Mouse (Mus musculus): Measurements from ENCODE around the gene 3110040N11Rik. TPM values are rescaled to one million over a fixed set of nuclear protein-coding genes. Genes with fewer than 3 reads are reported as not detected.
"Not testable (repeated sequence)": the region's sequence is repeated elsewhere in the genome, so short reads cannot be mapped to it uniquely, and the experiment has no call there.

3110040N11Rik gene
- total RNA-seq (2021): 10 to 100 TPM; 30.6 to 33.1 TPM

DNA sequence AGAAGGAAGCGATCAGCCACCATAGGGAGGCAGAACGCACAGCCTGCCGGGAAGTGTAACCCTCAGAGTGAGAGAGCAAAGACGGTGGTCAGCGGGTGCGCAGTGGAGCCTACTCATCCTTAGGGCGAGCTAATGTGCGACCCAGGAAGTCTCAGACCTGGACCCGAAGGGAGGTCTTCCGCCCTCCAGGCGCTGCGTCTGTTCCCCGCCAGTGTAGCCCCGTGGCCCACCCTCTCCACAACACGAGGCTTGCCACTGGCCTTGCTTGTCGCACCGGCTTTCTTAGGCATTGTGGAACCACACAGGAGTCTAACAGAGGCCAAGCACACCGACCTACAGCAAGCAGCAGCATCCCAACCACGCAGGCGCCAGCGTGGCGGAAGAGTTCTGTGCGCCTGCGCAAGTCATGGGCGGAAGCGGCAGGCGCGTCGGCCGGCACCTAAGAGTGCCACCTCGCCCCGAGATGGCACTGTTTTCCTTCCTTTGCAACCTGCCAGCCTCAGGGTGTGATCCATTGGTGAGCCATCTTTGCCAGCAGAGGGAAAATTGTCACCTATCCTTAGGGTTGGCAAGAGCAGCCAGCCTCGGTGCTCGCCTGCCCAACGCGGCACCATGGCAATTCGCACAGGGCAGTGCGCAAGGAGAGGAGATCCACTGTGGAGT is at the start of gene 3110040N11Rik:
TSS of gene 3110040N11Rik (minus strand) at position 384 of the 663 bp plus-strand sequence.
- peak; percentile 74 to 83 for DNase-seq (ENCODE audit: extremely low spot score in 1 of 2, low spot score in 1 of 2)

DNA sequence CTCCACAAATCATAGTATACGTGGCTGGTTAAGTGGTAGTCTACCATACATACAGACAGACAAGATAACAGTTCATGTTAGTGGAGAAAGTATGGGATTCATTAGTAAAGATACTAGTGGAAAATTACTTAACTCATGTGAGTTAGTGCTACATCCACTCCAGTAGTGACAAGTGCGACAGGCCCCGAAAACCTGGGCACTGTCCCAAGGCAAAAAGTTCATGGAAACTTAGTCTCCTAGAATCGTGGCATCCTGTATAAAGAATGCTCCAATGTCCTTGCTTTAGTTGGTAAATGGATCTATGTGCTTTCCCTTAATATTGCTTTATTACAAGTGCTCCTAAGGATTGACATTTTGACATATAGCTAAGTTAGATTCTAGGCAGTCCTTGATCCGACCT is 48.5 kb upstream of the 3110040N11Rik start:
- DNase-seq (ENCODE audit: extremely low spot score in 1 of 2, low spot score in 1 of 2): not testable (repeated sequence)

DNA sequence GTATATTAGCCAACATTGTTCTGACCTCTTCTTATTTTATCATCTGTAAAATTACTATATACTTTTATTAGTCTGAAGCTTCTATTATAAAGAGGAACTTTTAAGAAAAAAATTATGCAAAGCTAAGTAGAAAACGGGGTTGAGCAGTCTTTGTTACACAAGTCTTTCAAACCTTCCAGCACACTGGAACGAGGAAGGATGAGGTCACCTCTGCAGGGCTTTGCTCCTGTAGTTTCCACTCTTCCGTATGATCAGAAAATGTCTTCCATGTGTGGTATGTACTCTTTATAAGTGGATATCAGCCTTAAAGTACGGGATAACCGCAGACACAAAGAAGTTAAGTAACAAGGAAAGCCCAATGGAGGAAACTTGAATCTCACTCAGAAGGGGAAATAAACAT is 46.2 kb upstream of the 3110040N11Rik start:
- DNase-seq (ENCODE audit: extremely low spot score in 1 of 2, low spot score in 1 of 2): no peak

DNA sequence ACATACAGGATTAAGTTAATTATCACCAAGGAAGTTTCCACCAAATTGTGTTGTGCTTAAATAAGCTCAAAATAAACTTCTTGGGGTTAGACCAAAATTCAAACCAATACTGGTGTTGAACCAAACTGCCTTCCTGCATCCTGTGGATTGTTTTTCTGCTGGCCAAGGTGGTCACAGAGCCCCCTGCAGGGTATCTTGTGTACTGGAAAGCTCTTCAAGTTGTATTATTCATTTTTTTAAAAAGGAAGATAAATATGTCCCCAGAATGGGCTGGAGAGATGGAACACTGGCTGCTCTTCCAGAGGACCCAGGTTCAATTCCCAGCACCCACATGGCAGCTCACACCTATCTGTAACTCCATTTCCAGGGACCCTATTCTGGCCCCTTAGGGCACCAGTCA is 45.6 kb upstream of the 3110040N11Rik start:
- no peak for DNase-seq (ENCODE audit: extremely low spot score in 1 of 2, low spot score in 1 of 2)

DNA sequence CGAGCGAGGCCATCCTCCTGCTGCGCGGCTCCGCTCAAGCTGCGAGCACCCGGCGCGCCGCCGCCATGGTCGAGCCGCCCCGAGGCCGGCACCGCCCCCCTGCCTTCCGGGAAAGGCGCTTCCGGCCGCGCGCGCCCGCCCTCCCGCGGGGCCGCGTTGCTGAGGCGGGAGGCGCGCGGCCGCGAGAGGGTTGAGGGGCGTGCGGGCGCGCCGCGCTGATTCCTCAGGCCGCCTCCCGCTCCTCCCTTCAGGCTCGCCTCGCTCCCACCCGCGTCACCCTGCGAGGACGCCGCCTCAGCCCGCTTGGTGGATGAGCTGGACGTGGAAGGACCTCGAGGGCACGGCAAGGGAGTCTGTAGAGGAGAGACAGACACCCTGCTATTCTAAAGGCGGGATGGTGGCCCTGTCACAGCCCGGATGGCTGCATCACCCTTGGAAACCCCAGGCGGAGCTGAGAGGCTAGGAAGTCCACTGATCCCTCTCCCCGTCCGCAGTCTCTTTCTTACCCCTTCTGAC is 40.2 kb upstream of the 3110040N11Rik start, which contains the start of gene Btbd1:
TSS of gene Btbd1 (minus strand) at position 53 of the 516 bp plus-strand sequence.
- peak; percentile 68 to 83 for DNase-seq (ENCODE audit: extremely low spot score in 1 of 2, low spot score in 1 of 2)

DNA sequence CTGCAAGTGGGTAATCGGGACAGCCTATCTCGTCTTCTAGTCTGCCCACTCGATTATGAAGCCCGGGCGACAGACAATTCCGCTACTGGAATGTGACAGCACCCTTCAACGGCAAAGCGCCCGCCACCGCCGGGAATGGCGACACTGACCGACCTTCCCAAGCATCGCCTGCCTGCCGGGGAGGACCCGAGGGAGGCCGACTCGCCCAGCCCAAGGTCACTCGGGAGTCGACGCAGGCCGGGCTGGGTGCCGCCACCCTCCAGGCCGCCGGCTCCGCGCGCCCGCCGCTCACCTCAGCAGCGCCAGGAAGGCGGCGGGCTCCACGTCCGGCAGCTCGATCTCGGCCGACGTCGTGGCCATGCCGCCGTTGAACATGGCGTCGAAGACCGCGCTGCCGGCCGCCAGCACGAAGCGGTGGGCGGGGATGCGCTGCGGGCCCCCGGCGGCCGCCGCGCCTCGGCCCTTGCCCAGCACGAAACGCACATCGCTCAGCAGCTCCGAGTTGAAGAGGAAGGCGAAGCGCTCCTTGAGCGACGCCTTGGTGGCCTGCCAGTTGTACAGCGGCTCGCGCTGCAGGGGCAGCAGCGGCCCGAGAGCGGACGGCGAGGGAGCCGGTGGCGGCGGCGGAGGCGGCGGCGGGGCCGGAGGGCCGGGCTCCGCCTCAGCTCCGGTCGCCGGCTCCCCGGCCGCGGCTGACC is 39.6 kb upstream of the 3110040N11Rik start:
- peak; percentile 34 to 59 for DNase-seq (ENCODE audit: extremely low spot score in 1 of 2, low spot score in 1 of 2)

DNA sequence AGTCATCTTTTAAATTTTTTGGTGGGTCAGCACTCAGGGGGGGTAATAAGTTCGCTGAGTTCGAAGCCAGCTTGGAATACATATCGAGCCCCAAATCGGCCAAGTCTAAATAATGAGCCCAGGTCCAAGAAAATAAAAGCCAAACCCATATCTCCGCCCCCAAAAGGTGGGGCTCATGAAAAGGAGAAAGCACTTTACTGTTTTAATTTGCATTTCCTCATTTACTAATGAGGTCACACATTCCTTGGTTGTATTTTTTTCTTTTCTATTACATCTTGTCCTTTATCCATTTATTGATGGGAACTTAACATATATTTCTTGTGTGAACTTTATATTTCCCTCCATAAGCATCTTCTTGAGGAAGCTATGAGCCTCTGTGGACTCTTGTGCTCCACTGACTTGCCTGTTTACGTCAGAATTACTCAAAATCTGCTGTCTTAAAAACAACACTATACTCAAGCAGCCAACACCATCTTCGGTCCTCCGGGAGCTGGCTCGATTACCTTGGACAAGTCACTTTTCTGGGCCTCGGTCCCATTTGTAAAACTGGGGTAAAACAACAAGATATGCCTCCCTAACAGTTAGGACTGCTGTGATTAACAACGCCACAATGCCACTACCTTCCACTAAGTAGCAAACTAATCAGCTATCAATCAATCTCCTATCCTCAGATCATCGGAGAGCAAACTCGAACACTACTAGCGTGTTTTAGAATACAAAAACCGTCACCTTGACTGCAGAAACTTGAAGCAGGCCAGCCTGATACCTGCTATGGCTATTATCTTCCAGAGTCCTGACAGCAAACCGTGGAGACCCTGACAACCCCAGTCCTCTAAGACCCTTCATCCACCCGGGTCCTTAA is 38.8 kb upstream of the 3110040N11Rik start:
- DNase-seq (ENCODE audit: extremely low spot score in 1 of 2, low spot score in 1 of 2): no peak

DNA sequence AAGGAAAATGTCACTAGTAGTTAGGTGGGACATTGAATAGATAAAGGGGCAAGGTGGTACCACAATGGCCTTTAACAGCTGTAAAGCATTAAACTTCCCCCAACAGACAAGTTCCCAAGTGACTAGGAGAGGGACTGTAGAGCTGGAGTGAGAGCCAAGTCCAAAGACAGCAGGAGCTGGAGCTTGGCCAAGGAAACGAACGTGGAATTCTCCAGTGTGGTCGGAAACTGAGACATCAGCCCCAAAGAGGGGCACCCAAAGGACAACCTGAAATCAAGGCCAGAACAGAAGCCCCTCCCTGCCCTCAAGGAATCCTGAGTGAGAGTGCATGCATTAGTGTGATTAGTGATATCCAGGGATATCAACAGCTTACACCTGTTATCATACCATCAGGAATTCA is 36.1 kb upstream of the 3110040N11Rik start:
- peak in 1 of 2 experiments; percentile 19 for DNase-seq (ENCODE audit: extremely low spot score in 1 of 2, low spot score in 1 of 2)

DNA sequence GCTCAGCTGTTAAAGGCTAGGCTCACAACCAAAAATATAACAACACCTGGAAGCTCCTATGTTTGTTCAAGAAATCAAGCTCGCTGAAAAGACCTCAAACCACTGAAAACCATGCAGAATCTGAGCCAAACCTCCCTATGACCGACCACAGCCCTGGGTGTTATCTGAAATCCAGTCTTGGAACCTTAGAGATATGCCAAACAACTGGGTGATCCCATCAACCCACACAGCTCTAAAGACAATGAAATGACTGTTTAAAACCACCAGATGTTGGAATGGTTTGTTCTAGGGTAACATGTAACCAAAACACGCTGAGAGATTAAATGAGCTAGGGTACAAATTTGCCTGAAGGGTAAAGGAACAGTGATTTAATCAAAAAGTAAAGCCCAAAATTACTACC is 35.6 kb upstream of the 3110040N11Rik start:
- DNase-seq (ENCODE audit: extremely low spot score in 1 of 2, low spot score in 1 of 2): no peak

DNA sequence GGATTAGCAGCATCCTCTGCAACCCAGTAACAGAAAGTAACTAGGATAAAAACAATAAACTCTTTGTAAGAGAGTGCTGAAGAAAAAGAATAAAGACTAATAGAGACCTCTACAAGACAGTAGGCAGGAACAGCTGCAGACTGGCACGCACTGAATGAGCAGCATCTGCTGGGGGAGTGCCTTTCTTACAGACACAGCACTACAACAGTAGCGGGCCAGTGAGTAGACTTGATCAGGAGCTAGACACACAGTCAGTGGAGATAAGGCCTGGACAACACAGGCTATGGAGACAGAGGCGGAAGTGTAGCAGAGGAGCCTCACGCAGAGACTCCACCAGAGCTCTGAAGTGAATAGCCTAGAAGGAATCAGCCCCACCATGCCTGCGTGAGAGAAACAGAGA is 16.8 kb upstream of the 3110040N11Rik start:
- no peak for DNase-seq (ENCODE audit: extremely low spot score in 1 of 2, low spot score in 1 of 2)

DNA sequence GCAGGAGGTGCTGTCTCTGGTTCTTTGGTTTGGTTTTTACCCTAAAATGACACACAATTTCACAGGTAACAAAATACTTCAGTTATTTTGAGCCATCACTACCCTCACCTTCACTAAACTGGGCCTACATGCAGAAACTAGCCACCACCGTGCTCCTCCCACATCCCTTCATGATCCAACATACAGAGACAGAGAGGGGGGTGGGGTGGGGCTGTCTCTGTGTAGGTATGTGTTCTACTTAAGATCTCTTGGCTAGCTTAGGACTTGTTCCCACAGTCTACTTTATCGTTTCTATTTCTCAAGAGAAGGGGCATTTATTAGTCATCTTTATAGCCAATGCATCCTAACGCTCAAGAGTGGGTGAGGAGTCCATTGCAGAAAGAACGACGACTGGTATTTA is 742 bp downstream of the 3110040N11Rik start:
- no peak for DNase-seq (ENCODE audit: extremely low spot score in 1 of 2, low spot score in 1 of 2)

DNA sequence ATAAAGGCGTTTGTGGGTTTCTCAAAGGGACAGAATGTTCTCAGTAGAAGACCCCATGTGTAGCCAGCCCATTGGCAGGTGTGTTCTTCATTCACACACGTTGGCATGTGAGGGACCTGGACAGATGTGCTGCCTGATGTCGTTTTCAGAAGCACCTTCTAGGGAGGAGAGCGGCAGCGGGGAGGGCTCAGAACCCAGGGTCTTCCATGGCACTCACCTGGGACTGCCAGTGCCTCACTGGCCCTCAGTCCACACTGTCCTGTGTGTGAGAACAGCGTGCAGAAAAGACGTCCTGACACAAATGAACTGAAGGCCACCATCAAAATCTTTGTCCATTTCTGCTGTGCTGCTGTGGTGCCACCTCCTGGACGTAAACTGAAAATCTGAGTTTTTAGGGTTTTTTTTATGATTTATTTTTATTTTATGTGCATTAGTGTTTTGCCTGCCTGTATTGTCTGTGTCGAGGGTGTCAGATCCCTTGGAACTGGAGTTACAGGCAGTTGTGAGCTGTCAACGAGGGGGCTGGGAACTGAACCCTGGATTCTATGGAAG is 11.5 kb downstream of the 3110040N11Rik start:
- no peak for DNase-seq (ENCODE audit: extremely low spot score in 1 of 2, low spot score in 1 of 2)

DNA sequence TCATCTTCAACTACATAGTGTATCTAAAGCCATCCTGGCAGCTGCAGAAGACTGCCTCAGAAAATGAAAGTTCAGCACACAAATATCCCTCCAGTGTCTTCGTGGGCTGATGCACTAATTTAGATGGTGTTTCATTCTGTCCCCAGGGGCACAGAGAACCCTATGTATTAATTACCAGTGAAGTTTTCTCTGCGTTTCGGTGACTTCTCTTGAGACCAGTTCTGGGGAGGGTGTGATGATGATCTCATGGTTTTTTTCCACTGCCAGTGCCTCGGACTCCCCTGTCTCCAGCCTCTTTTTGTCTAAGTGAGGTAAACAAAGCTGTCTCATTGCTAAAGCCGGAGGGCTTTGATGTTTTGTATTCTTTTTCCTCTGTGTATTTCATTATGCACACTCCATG is 14.0 kb downstream of the 3110040N11Rik start:
- DNase-seq (ENCODE audit: extremely low spot score in 1 of 2, low spot score in 1 of 2): no peak

DNA sequence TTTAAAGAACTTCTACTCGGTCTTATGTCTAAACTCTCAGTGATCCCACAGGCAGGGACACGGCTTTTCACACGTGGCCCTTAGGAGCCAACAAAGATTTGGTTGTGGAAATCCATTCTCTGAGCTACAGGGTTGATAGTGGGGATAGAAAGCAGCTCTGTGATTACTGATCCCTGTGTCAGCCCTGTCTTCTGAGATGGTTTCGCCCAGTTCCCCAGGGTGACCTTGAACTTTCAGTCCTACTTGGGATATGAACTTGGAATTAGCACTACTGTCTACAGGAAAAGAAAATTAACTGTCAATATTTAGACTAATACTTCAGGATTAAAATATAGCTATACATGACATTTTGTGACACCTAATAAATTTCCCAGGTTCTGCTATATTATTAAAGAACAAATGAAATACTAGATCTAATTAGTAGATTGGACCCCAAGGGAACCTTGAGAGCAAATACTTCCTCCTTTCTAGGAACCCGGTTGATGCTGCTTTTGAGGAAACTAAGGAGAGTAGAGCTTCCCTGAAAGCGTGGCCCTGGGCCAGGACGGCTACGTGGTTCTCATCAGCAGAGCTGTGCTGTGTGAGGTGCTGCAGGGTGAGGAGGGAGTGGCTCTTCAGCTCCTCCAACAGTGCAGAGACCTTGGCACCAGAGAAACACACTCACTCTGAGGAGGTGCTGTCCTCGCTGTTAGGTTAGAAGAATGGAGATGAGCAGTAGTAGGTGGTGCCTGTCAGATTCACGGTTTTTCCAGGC is 16.3 kb downstream of the 3110040N11Rik start:
- no peak for DNase-seq (ENCODE audit: extremely low spot score in 1 of 2, low spot score in 1 of 2)

DNA sequence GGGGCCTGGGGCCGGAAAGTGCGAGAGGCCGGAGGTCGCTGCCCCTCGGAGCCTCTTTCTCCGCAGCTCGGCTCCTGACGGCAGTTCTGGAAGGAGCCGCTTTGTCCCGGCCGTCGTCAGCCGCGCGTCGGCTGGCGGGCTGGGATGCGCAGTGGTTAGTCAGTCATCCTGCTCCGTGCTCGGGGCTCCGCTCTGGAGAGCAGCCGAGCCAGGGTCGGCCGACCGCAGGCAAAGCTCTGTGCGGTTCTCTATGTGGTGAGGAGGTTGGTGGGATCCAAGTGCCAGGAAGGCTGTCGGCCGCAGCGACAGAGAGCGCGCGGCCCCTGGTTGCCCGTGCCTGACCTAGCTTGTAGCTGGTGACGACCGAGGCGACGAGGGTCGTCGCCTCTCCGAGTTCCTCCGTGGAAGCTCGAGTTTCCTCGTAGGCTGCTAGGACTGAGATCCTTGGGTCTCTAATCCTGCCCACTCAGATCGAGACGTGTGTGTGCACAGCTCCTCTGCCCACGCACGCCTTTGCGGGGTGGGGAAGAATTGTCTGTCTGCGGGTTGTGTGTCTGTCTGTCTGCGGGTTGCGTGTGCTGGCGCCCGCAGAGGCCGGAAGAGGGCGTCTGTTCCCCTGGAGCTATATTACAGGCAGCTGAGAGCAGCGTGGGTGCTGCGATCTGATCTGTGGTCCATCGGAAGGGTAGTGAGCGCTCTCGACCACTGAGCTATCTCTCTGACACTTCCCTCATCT is 26.0 kb downstream of the 3110040N11Rik start:
- DNase-seq (ENCODE audit: extremely low spot score in 1 of 2, low spot score in 1 of 2): peak in 1 of 2 experiments; percentile 28

DNA sequence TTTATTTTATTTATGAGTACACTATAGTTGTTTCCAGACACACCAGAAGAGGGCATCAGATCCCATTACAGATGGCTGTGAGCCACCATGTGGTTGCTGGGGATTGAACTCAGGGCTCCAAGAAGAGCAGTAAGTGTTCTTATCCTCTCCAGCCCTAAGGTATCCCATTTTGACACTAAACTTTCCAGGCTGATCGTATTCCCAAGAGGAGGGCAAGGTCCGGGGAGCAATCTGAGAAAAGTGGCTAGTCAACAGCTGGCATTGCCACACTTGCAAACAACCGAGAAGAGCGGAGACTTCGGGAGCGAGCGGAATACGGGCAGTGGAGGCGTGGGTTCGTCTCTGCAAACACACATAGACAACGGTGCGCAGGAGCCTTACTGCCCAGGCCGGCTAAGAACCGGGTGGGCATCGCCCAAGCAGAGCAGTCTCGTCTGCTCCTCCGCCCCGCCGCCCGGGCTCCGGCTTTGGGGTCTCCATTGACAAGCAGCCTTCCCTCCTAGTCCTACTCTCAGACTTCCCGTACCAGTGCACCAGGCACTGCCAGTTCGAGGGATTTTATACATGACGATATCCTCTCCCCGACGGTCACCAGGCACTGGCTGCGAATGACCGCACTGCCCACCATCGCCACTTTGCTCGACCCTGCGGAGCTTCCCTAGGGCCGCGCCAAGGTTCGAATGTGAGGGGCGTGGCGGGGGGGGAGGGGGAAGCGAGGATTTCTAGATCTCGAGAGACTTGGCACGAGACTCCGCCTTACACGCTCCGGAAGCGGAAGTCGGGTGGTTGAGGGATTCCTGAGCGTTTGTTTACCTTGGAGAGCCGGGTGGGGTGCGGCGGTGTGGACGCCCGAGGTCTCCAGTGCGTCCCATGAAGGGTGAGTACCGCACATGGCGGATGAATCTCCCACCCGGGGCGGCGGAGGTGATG is 26.8 kb downstream of the 3110040N11Rik start, which contains the start of gene Ramac:
TSS of gene Ramac (plus strand) at position 746 of the 930 bp plus-strand sequence.
- peak; percentile 71 to 73 for DNase-seq (ENCODE audit: extremely low spot score in 1 of 2, low spot score in 1 of 2)

DNA sequence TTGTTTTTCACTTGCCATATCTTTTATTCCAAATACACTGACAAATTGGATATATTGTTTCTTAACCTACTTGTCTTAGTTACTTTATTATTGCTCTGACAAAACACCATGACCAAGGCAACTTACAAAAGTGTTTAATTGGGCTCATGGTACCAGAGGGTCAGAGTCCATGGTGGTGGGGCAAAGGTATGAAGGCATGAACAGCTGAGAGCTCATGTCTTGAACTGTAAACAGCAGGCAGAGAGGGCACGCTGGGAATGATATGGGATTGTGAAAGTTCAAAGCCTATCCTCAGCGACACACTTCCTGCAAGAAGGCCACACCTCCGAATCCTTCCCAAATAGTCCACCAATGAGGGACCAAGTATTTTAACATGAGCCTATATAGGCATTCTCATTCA is 41.3 kb downstream of the 3110040N11Rik start:
- no peak for DNase-seq (ENCODE audit: extremely low spot score in 1 of 2, low spot score in 1 of 2)

DNA sequence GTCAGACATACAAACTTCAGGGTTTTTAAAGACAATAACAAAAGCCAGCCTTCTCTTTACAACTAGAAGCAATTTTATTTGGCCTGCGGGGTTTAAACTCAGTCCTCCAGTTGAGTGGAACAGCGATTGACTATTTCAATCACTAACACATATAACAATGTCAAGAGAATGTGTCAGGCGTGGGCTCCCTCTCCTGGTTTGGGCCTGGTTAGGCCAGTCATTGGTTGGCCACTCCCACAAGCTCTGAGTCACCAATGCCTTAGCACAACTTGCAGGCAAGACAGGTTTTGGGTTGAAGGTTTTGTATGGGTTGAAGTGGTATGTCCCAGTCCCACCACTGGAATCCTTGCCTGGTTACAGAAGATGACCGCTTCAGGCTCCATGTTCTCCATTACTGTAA is 45.1 kb downstream of the 3110040N11Rik start:
- no peak for DNase-seq (ENCODE audit: extremely low spot score in 1 of 2, low spot score in 1 of 2)
